Mouse (Mus musculus): ENCODE data around the gene Haao. TPM values are rescaled to one million over a fixed set of nuclear protein-coding genes. Genes with fewer than 3 reads are reported as not detected.

The Haao gene
- polyA plus RNA-seq, 1 experiment from 2014 or later = 0.25 TPM

GRCm38 (mm10) chr17:83809197-83809829 is 38.5 kb downstream of the Haao start:
- Histone ChIP-seq H3K9me3 (replicated peaks) (no peaks in the 10 kb centered on the region), H3K27ac (no peak overlapping the region), H3K9ac (no peak overlapping the region), H3K36me3 (peaks cover 24% of the 10 kb centered on the region), H3K4me1 (replicated peaks) (peaks cover 5% of the 10 kb centered on the region), H3K4me3 (no peak overlapping the region), H3K4me2 (no peak overlapping the region), H3K27me3 (no peaks in the 10 kb centered on the region)
- WGBS = 82% methylated on average over 17 of the region's 17 CpGs
- ATAC-seq (replicated peaks; ENCODE audit: insufficient number of reproducible peaks, insufficient read depth, low FRiP score, low read depth) = no peak

- 88% methylated on average over 12 of the region's 12 CpGs for WGBS
- H3K4me2 ChIP-seq = no peak overlapping the region
Measured at GRCm38 (mm10) chr17:83808476-83809098, 39.2 kb downstream of the Haao start.

GRCm38 (mm10) chr17:83807778-83808398 is 39.9 kb downstream of the Haao start:
- Histone ChIP-seq H3K27me3 (no peaks in the 10 kb centered on the region), H3K4me2 (no peak overlapping the region), H3K9ac (no peak overlapping the region), H3K4me3 (no peak overlapping the region), H3K36me3 (peaks cover 24% of the 10 kb centered on the region), H3K9me3 (replicated peaks) (no peaks in the 10 kb centered on the region), H3K4me1 (replicated peaks) (peaks cover 14% of the 10 kb centered on the region), H3K27ac (no peak overlapping the region)
- WGBS = 72% methylated on average over 11 of the region's 11 CpGs
- 0 out of 2 replicates have a peak, but pooled peaks have one; percentile 36 for ATAC-seq (replicated peaks; ENCODE audit: insufficient number of reproducible peaks, insufficient read depth, low FRiP score, low read depth)

More at GRCm38 (mm10) chr17:83808476-83809098, 39.2 kb downstream of the Haao start:
- no peak for ATAC-seq (replicated peaks; ENCODE audit: insufficient number of reproducible peaks, insufficient read depth, low FRiP score, low read depth)
- no peak overlapping the region for H3K27ac ChIP-seq
- no peak overlapping the region for H3K4me3 ChIP-seq
- no peak overlapping the region for H3K9ac ChIP-seq
- no peaks in the 10 kb centered on the region for H3K9me3 ChIP-seq (replicated peaks)
- H3K27me3 ChIP-seq = no peaks in the 10 kb centered on the region
- H3K36me3 ChIP-seq = peaks cover 24% of the 10 kb centered on the region
- H3K4me1 ChIP-seq (replicated peaks) = peaks cover 12% of the 10 kb centered on the region

GRCm38 (mm10) chr17:83807345-83807744 is 40.4 kb downstream of the Haao start:
- no peaks in the 10 kb centered on the region for H3K27me3 ChIP-seq
- peaks cover 14% of the 10 kb centered on the region for H3K4me1 ChIP-seq (replicated peaks)
- H3K4me2 ChIP-seq = no peak overlapping the region
- no peaks in the 10 kb centered on the region for H3K9me3 ChIP-seq (replicated peaks)
- no peak overlapping the region for H3K27ac ChIP-seq
- H3K4me3 ChIP-seq = no peak overlapping the region
- ATAC-seq (replicated peaks; ENCODE audit: insufficient number of reproducible peaks, insufficient read depth, low FRiP score, low read depth) = no peak
- no peak overlapping the region for H3K9ac ChIP-seq
- H3K36me3 ChIP-seq = peaks cover 24% of the 10 kb centered on the region
- 44% methylated on average over 7 of the region's 7 CpGs for WGBS

DNA sequence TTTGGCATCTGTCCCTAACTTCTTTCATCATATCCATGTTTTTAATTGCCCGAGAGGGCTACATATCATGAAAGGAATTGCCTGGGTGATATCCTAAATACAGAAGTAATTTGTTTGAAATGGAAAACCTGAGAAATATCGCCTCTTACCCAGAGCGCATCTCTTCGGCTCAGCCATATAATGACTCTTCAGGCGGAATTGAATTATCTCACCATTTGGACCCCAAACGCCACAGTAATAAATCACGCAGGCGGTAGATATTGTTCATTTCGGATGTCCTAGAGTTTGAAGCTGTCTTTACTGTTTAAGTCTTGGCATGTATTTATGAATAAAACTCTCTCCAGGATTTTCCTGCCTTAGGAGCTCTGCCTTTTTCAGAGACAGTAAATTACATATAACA is 42.7 kb downstream of the Haao start:
- Histone ChIP-seq H3K9me3 (replicated peaks) (no peaks in the 10 kb centered on the region), H3K36me3 (peaks cover 23% of the 10 kb centered on the region; the same call in 1 of the 2 replicates)

DNA sequence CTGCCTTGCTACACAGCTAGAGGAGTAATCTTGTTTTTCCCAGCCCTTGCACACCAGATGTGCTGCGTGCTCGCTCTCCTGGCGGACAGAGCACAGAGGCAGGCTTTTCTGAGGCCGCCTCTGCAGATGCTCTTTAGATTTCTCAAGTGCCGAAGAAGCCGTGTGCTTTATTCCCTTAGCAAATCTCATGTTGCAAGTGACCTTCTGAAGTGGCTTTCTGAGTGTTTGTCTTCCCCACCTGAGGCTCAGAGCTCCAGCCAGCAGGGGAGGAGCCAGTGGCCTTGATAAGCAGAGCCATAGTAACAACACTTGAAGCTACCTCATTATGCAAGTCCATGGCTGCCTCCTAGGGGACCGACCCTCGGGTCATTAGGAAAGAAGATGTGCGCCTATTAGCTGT is 43.8 kb downstream of the Haao start:
- peak; percentile 50; the same call in 1 of the 2 replicates for ATAC-seq (replicated peaks; ENCODE audit: insufficient number of reproducible peaks, insufficient read depth, low FRiP score, low read depth)
- H3K9ac ChIP-seq = no peak overlapping the region
- 45% methylated on average over 9 of the region's 9 CpGs for WGBS
- H3K27ac ChIP-seq = 0 out of 2 replicates have a peak overlapping the region, but pooled peaks have one; percentile 29
- peaks cover 14% of the 10 kb centered on the region for H3K4me1 ChIP-seq (replicated peaks)
- no peaks in the 10 kb centered on the region for H3K9me3 ChIP-seq (replicated peaks)
- H3K27me3 ChIP-seq = no peaks in the 10 kb centered on the region
- H3K4me2 ChIP-seq = peak overlapping the region; percentile 37
- peaks cover 21% of the 10 kb centered on the region; the same call in 1 of the 2 replicates for H3K36me3 ChIP-seq
- no peak overlapping the region for H3K4me3 ChIP-seq

More for the DNA sequence above, 42.7 kb downstream of the Haao start:
- peaks cover 14% of the 10 kb centered on the region for H3K4me1 ChIP-seq (replicated peaks)
- no peak for ATAC-seq (replicated peaks; ENCODE audit: insufficient number of reproducible peaks, insufficient read depth, low FRiP score, low read depth)
- whole genome bisulfite sequencing = 87% methylated on average over 9 of the region's 9 CpGs
- H3K27me3 ChIP-seq = no peaks in the 10 kb centered on the region
- H3K27ac ChIP-seq = no peak overlapping the region
- no peak overlapping the region for H3K9ac ChIP-seq
- no peak overlapping the region for H3K4me2 ChIP-seq
- no peak overlapping the region for H3K4me3 ChIP-seq

DNA sequence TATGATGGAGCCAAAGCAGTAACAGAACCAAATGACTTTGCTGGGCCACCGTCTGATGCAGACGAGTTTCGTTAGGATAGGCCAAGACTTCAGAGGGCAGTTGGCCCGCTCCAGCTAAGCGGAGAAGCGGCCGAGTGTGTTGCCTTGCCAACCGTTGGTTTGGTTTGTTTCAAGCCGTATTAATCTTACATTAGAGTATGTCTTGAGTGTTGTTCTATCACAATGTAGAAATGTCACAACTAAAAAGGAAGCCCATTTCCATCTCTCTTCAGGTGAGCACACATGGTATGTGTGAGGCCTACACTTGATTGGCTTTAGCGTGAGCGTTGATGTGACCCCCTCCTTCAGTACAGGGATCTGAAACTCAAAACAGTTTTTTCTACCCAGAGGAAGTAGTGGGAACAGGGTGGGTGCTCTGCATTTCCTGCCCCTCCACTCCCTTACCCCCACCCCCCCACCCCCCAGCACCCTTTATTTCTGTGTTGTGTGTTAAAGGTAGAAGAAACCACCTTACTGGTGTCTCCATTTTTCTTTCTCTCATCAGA is 48.2 kb downstream of the Haao start:
- no peak overlapping the region for H3K4me2 ChIP-seq
- H3K36me3 ChIP-seq = peaks cover 10% of the 10 kb centered on the region; the same call in 1 of the 2 replicates
- peaks cover 12% of the 10 kb centered on the region for H3K4me1 ChIP-seq (replicated peaks)
- no peaks in the 10 kb centered on the region for H3K27me3 ChIP-seq
- no peak overlapping the region for H3K4me3 ChIP-seq
- no peaks in the 10 kb centered on the region for H3K9me3 ChIP-seq (replicated peaks)
- no peak for ATAC-seq (replicated peaks; ENCODE audit: insufficient number of reproducible peaks, insufficient read depth, low FRiP score, low read depth)
- no peak overlapping the region for H3K27ac ChIP-seq
- 92% methylated on average over 11 of the region's 11 CpGs for WGBS
- no peak overlapping the region for H3K9ac ChIP-seq

- Histone ChIP-seq H3K4me3 (no peak overlapping the region), H3K9me3 (replicated peaks) (no peaks in the 10 kb centered on the region), H3K36me3 (peaks cover 18% of the 10 kb centered on the region; the same call in 1 of the 2 replicates), H3K9ac (no peak overlapping the region), H3K4me1 (replicated peaks) (no peaks in the 10 kb centered on the region; the same call in 1 of the 2 replicates), H3K27ac (no peak overlapping the region), H3K4me2 (no peak overlapping the region), H3K27me3 (no peaks in the 10 kb centered on the region)
- WGBS = 88% methylated on average over 17 of the region's 17 CpGs
- no peak for ATAC-seq (replicated peaks; ENCODE audit: insufficient number of reproducible peaks, insufficient read depth, low FRiP score, low read depth)
Measured at GRCm38 (mm10) chr17:83795121-83795520, 52.6 kb downstream of the Haao start.

GRCm38 (mm10) chr17:83792388-83792787 is 55.4 kb downstream of the Haao start:
- Histone ChIP-seq H3K9ac (no peak overlapping the region), H3K4me2 (no peak overlapping the region), H3K4me1 (replicated peaks) (no peaks in the 10 kb centered on the region; the same call in 1 of the 2 replicates), H3K27ac (no peak overlapping the region), H3K27me3 (no peaks in the 10 kb centered on the region), H3K4me3 (no peak overlapping the region), H3K36me3 (peaks cover 25% of the 10 kb centered on the region), H3K9me3 (replicated peaks) (no peaks in the 10 kb centered on the region)
- no peak for ATAC-seq (replicated peaks; ENCODE audit: insufficient number of reproducible peaks, insufficient read depth, low FRiP score, low read depth)
- WGBS = 83% methylated on average over 23 of the region's 23 CpGs

GRCm38 (mm10) chr17:83790158-83790557 is 57.6 kb downstream of the Haao start:
- Histone ChIP-seq H3K4me3 (no peak overlapping the region), H3K4me2 (no peak overlapping the region), H3K9me3 (replicated peaks) (no peaks in the 10 kb centered on the region), H3K27ac (no peak overlapping the region), H3K36me3 (peaks cover 25% of the 10 kb centered on the region), H3K9ac (no peak overlapping the region), H3K27me3 (no peaks in the 10 kb centered on the region), H3K4me1 (replicated peaks) (no peaks in the 10 kb centered on the region; the same call in 1 of the 2 replicates)
- no peak for ATAC-seq (replicated peaks; ENCODE audit: insufficient number of reproducible peaks, insufficient read depth, low FRiP score, low read depth)
- 86% methylated on average over 5 of the region's 5 CpGs for WGBS

DNA sequence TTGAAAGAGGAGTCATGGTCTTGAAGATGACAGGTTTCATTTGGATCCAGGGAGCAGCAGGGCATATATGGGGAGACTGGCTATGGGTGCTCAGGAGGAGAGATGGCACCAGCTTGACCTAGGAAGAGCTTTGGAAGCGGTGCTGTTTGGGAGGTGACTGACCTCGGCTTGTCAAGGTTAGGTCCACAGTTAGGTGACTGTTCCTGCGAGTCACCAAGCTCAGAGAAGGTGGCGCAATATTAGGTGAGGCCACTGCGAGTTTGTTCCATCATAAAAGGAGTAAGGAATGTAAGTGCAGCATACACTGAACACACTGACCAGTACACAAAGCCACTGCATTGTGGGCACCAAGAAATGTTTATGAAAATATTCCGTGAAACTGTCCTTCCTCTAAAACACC is 61.3 kb downstream of the Haao start:
- Histone ChIP-seq H3K4me1 (replicated peaks) (no peaks in the 10 kb centered on the region), H3K4me2 (no peak overlapping the region), H3K36me3 (peaks cover 23% of the 10 kb centered on the region), H3K27ac (no peak overlapping the region), H3K4me3 (no peak overlapping the region), H3K27me3 (no peaks in the 10 kb centered on the region), H3K9me3 (replicated peaks) (no peaks in the 10 kb centered on the region), H3K9ac (no peak overlapping the region)
- 97% methylated on average over 6 of the region's 6 CpGs for WGBS
- ATAC-seq (replicated peaks; ENCODE audit: insufficient number of reproducible peaks, insufficient read depth, low FRiP score, low read depth) = no peak

Data from heart, embryonic 15.5 days (tissue).